Mouse (Mus musculus): ENCODE measurements around the gene Tmem260.

Gene Tmem260

GRCm38 (mm10) chr14:48553216-48553615 is 107.3 kb downstream of the Tmem260 start:
- DNase-seq (ENCODE audit: low spot score in 2 of 2): no peak

GRCm38 (mm10) chr14:48553754-48554153 is 107.8 kb downstream of the Tmem260 start:
- no peak for DNase-seq (ENCODE audit: low spot score in 2 of 2)

- no peak for DNase-seq (ENCODE audit: low spot score in 2 of 2)
Measured at GRCm38 (mm10) chr14:48558975-48559374, 113.1 kb downstream of the Tmem260 start.

GRCm38 (mm10) chr14:48559736-48560135 is 113.8 kb downstream of the Tmem260 start:
- no peak for DNase-seq (ENCODE audit: low spot score in 2 of 2)

DNA sequence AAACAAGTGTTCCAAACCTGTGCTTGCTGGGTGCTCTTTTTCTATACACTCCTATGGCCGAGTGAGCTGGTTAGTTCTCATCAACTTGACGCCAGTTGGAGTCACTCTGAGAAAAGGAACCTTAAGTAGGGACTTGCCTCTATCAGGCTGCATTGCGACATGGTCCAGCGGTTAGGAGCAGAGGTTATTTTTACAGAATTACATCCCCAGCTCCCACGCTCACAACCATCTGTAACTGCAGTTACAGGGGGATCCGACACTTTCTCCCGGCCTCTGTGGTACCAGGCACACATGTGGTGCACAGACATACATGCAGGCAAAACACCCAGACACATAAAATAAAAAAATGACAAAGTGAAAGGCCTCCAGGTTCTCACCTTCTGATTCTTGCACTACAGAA is 120.7 kb downstream of the Tmem260 start:
- DNase-seq (ENCODE audit: low spot score in 2 of 2): no peak
